In genomic region chr14:55873714-55874683, GRCm38 (mm10) we compare ENCODE assay signal across 8 mouse cellular contexts. TPM values are rescaled to one million over a fixed set of nuclear protein-coding genes. Genes with fewer than 3 reads are reported as not detected.
DNase-seq lines count a peak whose midpoint lies in the region; ATAC-seq and TF ChIP-seq lines count a peak whose summit lies in the region.

No protein-coding gene starts in this region.

- 0 out of 2 replicates have a peak overlapping the region, but pooled peaks have one; percentile 26 for H3K9ac ChIP-seq in ES-E14 (ENCODE audit: insufficient read depth, low read depth, low read length, poor library complexity, severe bottlenecking)
- H3K9ac ChIP-seq in forebrain, embryonic 13.5 days, result peak overlapping the region; percentile 3
- H3K9ac ChIP-seq in liver, postnatal 0 days (replicated peaks), result no peak overlapping the region
- H3K9ac ChIP-seq in neural tube, embryonic 13.5 days, result peak overlapping the region; percentile 26; the same call in 1 of the 2 replicates

- H3K27ac ChIP-seq in ES-E14 (ENCODE audit: insufficient read depth, low read depth, low read length, poor library complexity, severe bottlenecking), result no peak overlapping the region
- no peak overlapping the region; the same call in none of the 2 replicates for H3K27ac ChIP-seq in forebrain, embryonic 13.5 days
- no peak overlapping the region for H3K27ac ChIP-seq in liver, postnatal 0 days (ENCODE audit: low read depth)
- no peak overlapping the region; the same call in 1 of the 2 replicates for H3K27ac ChIP-seq in neural tube, embryonic 13.5 days (replicated peaks)

- intact Hi-C loops in heart, postnatal 25 days (cut with DNase I), result loop anchor here (1.0 kb wide), 1 partner anchor 44 kb away; no protein-coding TSS in a partner anchor

- no peak for TF ChIP-seq EP300 in liver, postnatal 0 days (IDR thresholded peaks at IDR 0.05; ENCODE audit: low read depth)

- peak overlapping the region; percentile 49 for H3K4me2 ChIP-seq in forebrain, embryonic 13.5 days
- H3K4me2 ChIP-seq in liver, postnatal 0 days (ENCODE audit: low read depth, low read length), result peak overlapping the region; percentile 63
- H3K4me2 ChIP-seq in neural tube, embryonic 13.5 days, result peak overlapping the region; percentile 29

- H3K4me1 ChIP-seq in ES-E14 (ENCODE audit: control insufficient read depth in 2 of 2, insufficient read depth in 2 of 2, low read length in 2 of 2, poor library complexity in 1 of 2), result peaks cover 0 to 15% of the 10 kb centered on the region in 2 experiments; a peak in 3 of 4 replicates
- H3K4me1 ChIP-seq in forebrain, embryonic 13.5 days, result peaks cover 8% of the 10 kb centered on the region
- H3K4me1 ChIP-seq in liver, postnatal 0 days (ENCODE audit: insufficient read depth), result peaks cover 10% of the 10 kb centered on the region
- peaks cover 18% of the 10 kb centered on the region for H3K4me1 ChIP-seq in neural tube, embryonic 13.5 days (replicated peaks)

- no peaks in the 10 kb centered on the region for H3K9me3 ChIP-seq in ES-E14 (ENCODE audit: control insufficient read depth, insufficient read depth, low read depth, low read length)
- H3K9me3 ChIP-seq in forebrain, embryonic 13.5 days (replicated peaks), result no peaks in the 10 kb centered on the region
- H3K9me3 ChIP-seq in liver, postnatal 0 days (ENCODE audit: low read length), result no peaks in the 10 kb centered on the region
- H3K9me3 ChIP-seq in neural tube, embryonic 13.5 days, result no peaks in the 10 kb centered on the region

- in situ Hi-C loops in ES-E14 (cut with MboI; ENCODE audit: low sequenced_read_pairs in 2 of 2, unreplicated experiment in 2 of 2), result no loop called here

- WGBS in forebrain, embryonic 13.5 days, result 15% methylated on average over 30 of the region's 30 CpGs
- 11% methylated on average over 30 of the region's 30 CpGs for WGBS in large intestine, adult 2 months
- WGBS in liver, postnatal 0 days (ENCODE audit: insufficient replicate concordance), result 13% methylated on average over 30 of the region's 30 CpGs
- WGBS in neural tube, embryonic 13.5 days, result 15% methylated on average over 30 of the region's 30 CpGs

- H3K4me3 ChIP-seq in ES-E14 (ENCODE audit: insufficient read depth in 1 of 2, low read depth in 1 of 2, low read length in 2 of 2, poor library complexity in 1 of 2, severe bottlenecking in 1 of 2), result peak overlapping the region; percentile 33 to 42
- peak overlapping the region; percentile 19; the same call in 1 of the 2 replicates for H3K4me3 ChIP-seq in forebrain, embryonic 13.5 days
- H3K4me3 ChIP-seq in liver, postnatal 0 days (ENCODE audit: low read depth, low read length), result peak overlapping the region; percentile 41
- peak overlapping the region; percentile 10; the same call in 1 of the 2 replicates for H3K4me3 ChIP-seq in neural tube, embryonic 13.5 days

- no peaks in the 10 kb centered on the region for H3K27me3 ChIP-seq in forebrain, embryonic 13.5 days
- H3K27me3 ChIP-seq in liver, postnatal 0 days (ENCODE audit: insufficient read depth, low read length), result no peaks in the 10 kb centered on the region
- no peaks in the 10 kb centered on the region for H3K27me3 ChIP-seq in neural tube, embryonic 13.5 days

- ATAC-seq in cerebellum, adult (ENCODE audit: insufficient number of reproducible peaks, low FRiP score, low TSS enrichment), result peak; percentile 74
- peak; percentile 68 for ATAC-seq in forebrain, embryonic 13.5 days
- ATAC-seq in liver, postnatal 0 days, result peak; percentile 78
- peak; percentile 70 for ATAC-seq in neural tube, embryonic 13.5 days (ENCODE audit: low read depth)

- DNase-seq in ES-E14 (ENCODE audit: low read depth, low spot score), result no peak
- DNase-seq in heart, postnatal 25 days (ENCODE audit: low spot score), result peak; percentile 55
- DNase-seq in large intestine, adult 2 months (ENCODE audit: low read depth, low spot score), result peak; percentile 52
- DNase-seq in liver, postnatal 0 days, result peak; percentile 82
- DNase-seq in testis, postnatal 14 days (ENCODE audit: low spot score), result peak; percentile 77

- H3K36me3 ChIP-seq in ES-E14 (ENCODE audit: control insufficient read depth, insufficient read depth, low read length, poor library complexity, severe bottlenecking), result peaks cover 20% of the 10 kb centered on the region
- H3K36me3 ChIP-seq in forebrain, embryonic 13.5 days (ENCODE audit: poor library complexity, severe bottlenecking), result peaks cover 41% of the 10 kb centered on the region
- no peaks in the 10 kb centered on the region; the same call in 1 of the 2 replicates for H3K36me3 ChIP-seq in liver, postnatal 0 days (replicated peaks; ENCODE audit: insufficient read depth, low read length)
- peaks cover 41% of the 10 kb centered on the region for H3K36me3 ChIP-seq in neural tube, embryonic 13.5 days

- peak; percentile 97 for TF ChIP-seq CTCF in liver, postnatal 0 days (IDR thresholded peaks at IDR 0.05; ENCODE audit: low read depth)

TF ChIP-seq in ES-E14, 5 proteins besides CTCF, POLR2A, EP300 and RAD21:
- TF ChIP-seq MAFK (IDR thresholded peaks at IDR 0.05; ENCODE audit: insufficient read depth, low read depth, low read length), result no peak
- no peak for TF ChIP-seq HCFC1 (IDR thresholded peaks at IDR 0.05; ENCODE audit: borderline replicate concordance, insufficient read depth, low read length)
- TF ChIP-seq CHD2 (IDR thresholded peaks at IDR 0.05; ENCODE audit: low read depth, low read length), result 0 out of 2 replicates have a peak, but pooled peaks have one; percentile 21
- peak; percentile 60; the same call in 1 of the 2 replicates for TF ChIP-seq ZC3H11A (IDR thresholded peaks at IDR 0.05; ENCODE audit: borderline replicate concordance, low read depth, low read length)

RNA-seq across cellular contexts. Expression of gene Cbln3, which starts 10.2 kb away (rescaled TPM):
- 0.04 and 0.11 TPM in 2 replicates for total RNA-seq in ES-E14 (2012; rRNA removed)
- 0.08 and 0.18 TPM in 2 replicates for polyA plus RNA-seq in forebrain, embryonic 13.5 days (2015; fragmentation: Nextera tagmentation; extraction: Ambion mirVana)
- total RNA-seq in heart, postnatal 25 days (2021), result under 1 TPM in 1 of 2 experiments, not detected in 1; 0.14 TPM
- polyA plus RNA-seq in large intestine, adult 2 months (2012; rRNA removed), result 0.47 and 0.84 TPM in 2 replicates
- 0.29 and 0.40 TPM in 2 replicates for polyA plus RNA-seq in liver, postnatal 0 days (2015; fragmentation: Nextera tagmentation; extraction: Ambion mirVana)
- 0.19 and 0.25 TPM in 2 replicates for polyA plus RNA-seq in neural tube, embryonic 13.5 days (2015; fragmentation: Nextera tagmentation; extraction: Ambion mirVana)

RNA-seq across cellular contexts. Expression of gene Khnyn, which starts 10.7 kb away (rescaled TPM):
- total RNA-seq in ES-E14 (2012; rRNA removed), result 7.2 and 15.8 TPM in 2 replicates
- polyA plus RNA-seq in forebrain, embryonic 13.5 days (2015; fragmentation: Nextera tagmentation; extraction: Ambion mirVana), result 9.6 and 10.8 TPM in 2 replicates
- total RNA-seq in heart, postnatal 25 days (2021), result 10 to 100 TPM; 11.6 to 13.5 TPM
- polyA plus RNA-seq in large intestine, adult 2 months (2012; rRNA removed), result 21.0 and 31.9 TPM in 2 replicates
- polyA plus RNA-seq in liver, postnatal 0 days (2015; fragmentation: Nextera tagmentation; extraction: Ambion mirVana), result 4.6 and 5.2 TPM in 2 replicates
- polyA plus RNA-seq in neural tube, embryonic 13.5 days (2015; fragmentation: Nextera tagmentation; extraction: Ambion mirVana), result 10.5 and 11.1 TPM in 2 replicates

RNA-seq across cellular contexts. Expression of gene Nynrin, which starts 20.2 kb away (rescaled TPM):
- 7.1 and 10.4 TPM in 2 replicates for total RNA-seq in ES-E14 (2012; rRNA removed)
- polyA plus RNA-seq in forebrain, embryonic 13.5 days (2015; fragmentation: Nextera tagmentation; extraction: Ambion mirVana), result 9.3 and 12.4 TPM in 2 replicates
- 1 to 10 TPM; 8.2 to 9.7 TPM for total RNA-seq in heart, postnatal 25 days (2021)
- polyA plus RNA-seq in large intestine, adult 2 months (2012; rRNA removed), result 1.7 and 2.1 TPM in 2 replicates
- polyA plus RNA-seq in liver, postnatal 0 days (2015; fragmentation: Nextera tagmentation; extraction: Ambion mirVana), result 0.63 and 0.70 TPM in 2 replicates
- polyA plus RNA-seq in neural tube, embryonic 13.5 days (2015; fragmentation: Nextera tagmentation; extraction: Ambion mirVana), result 11.8 and 12.7 TPM in 2 replicates

RNA-seq across cellular contexts. Expression of gene Sdr39u1, which starts 26.1 kb away (rescaled TPM):
- total RNA-seq in ES-E14 (2012; rRNA removed), result 8.2 and 11.1 TPM in 2 replicates
- 71.0 and 72.3 TPM in 2 replicates for polyA plus RNA-seq in forebrain, embryonic 13.5 days (2015; fragmentation: Nextera tagmentation; extraction: Ambion mirVana)
- total RNA-seq in heart, postnatal 25 days (2021), result 100 to 1,000 TPM; 107 to 108 TPM
- 56.0 and 60.7 TPM in 2 replicates for polyA plus RNA-seq in large intestine, adult 2 months (2012; rRNA removed)
- 26.2 and 26.9 TPM in 2 replicates for polyA plus RNA-seq in liver, postnatal 0 days (2015; fragmentation: Nextera tagmentation; extraction: Ambion mirVana)
- 105 and 109 TPM in 2 replicates for polyA plus RNA-seq in neural tube, embryonic 13.5 days (2015; fragmentation: Nextera tagmentation; extraction: Ambion mirVana)

RNA-seq across cellular contexts. Expression of gene Nfatc4, which starts 51.1 kb away (rescaled TPM):
- total RNA-seq in ES-E14 (2012; rRNA removed), result 6.4 and 25.4 TPM in 2 replicates
- 17.0 and 18.9 TPM in 2 replicates for polyA plus RNA-seq in forebrain, embryonic 13.5 days (2015; fragmentation: Nextera tagmentation; extraction: Ambion mirVana)
- 1 to 10 TPM; 3.9 to 5.5 TPM for total RNA-seq in heart, postnatal 25 days (2021)
- 5.7 and 7.3 TPM in 2 replicates for polyA plus RNA-seq in large intestine, adult 2 months (2012; rRNA removed)
- 0.41 and 0.63 TPM in 2 replicates for polyA plus RNA-seq in liver, postnatal 0 days (2015; fragmentation: Nextera tagmentation; extraction: Ambion mirVana)
- 12.2 and 14.2 TPM in 2 replicates for polyA plus RNA-seq in neural tube, embryonic 13.5 days (2015; fragmentation: Nextera tagmentation; extraction: Ambion mirVana)
